Mouse (Mus musculus): ENCODE measurements at regions not wholly inside any gene's neighbourhood (a gene's known extent, or its start where the extent isn't known, plus 50 kb on each side); places are given as distances from the start of the nearest gene placed in this dataset.

- DNase-seq (ENCODE audit: extremely low spot score in 1 of 2, low spot score in 2 of 2) = no peak
- no peak overlapping the region for H3K27ac ChIP-seq
- H3K4me3 ChIP-seq = no peak overlapping the region
- intact Hi-C loops (cut with DNase I) = no loop called here
- no peak for TF ChIP-seq CTCF (IDR thresholded peaks at IDR 0.05)
Observed at GRCm38 (mm10) chr2:148549618-148550017, 106.3 kb upstream of the Cd93 start.

- TF ChIP-seq CTCF (IDR thresholded peaks at IDR 0.05) = no peak
- intact Hi-C loops (cut with DNase I) = no loop called here
- no peak for DNase-seq (ENCODE audit: extremely low spot score in 1 of 2, low spot score in 2 of 2)
- Histone ChIP-seq H3K4me3 (no peak overlapping the region), H3K27ac (no peak overlapping the region)
Observed at GRCm38 (mm10) chr2:148542340-148542739, 99.0 kb upstream of the Cd93 start.

GRCm38 (mm10) chr2:148537914-148538510 lies 94.6 kb upstream of the Cd93 start:
- Histone ChIP-seq H3K27ac (peak overlapping the region; percentile 66), H3K4me3 (no peak overlapping the region)
- TF ChIP-seq CTCF (IDR thresholded peaks at IDR 0.05) = no peak
- intact Hi-C loops (cut with DNase I) = loop anchor here (5.0 kb wide), 1 partner anchor 131 kb away; the partner anchor contains the start of gene Thbd
- no peak for DNase-seq (ENCODE audit: extremely low spot score in 1 of 2, low spot score in 2 of 2)

GRCm38 (mm10) chr2:148537251-148537650 lies 93.9 kb upstream of the Cd93 start:
- Histone ChIP-seq H3K27ac (no peak overlapping the region; the same call in 1 of the 2 replicates), H3K4me3 (no peak overlapping the region)
- TF ChIP-seq CTCF (IDR thresholded peaks at IDR 0.05) = no peak
- intact Hi-C loops (cut with DNase I) = loop anchor here (5.0 kb wide), 1 partner anchor 130 kb away; the partner anchor contains the start of gene Thbd
- DNase-seq (ENCODE audit: extremely low spot score in 1 of 2, low spot score in 2 of 2) = no peak

GRCm38 (mm10) chr2:148536608-148537007 lies 93.2 kb upstream of the Cd93 start:
- no peak overlapping the region for H3K27ac ChIP-seq
- TF ChIP-seq CTCF (IDR thresholded peaks at IDR 0.05) = no peak
- intact Hi-C loops (cut with DNase I) = loop anchor here (5.0 kb wide), 1 partner anchor 129 kb away; the partner anchor contains the start of gene Thbd
- H3K4me3 ChIP-seq = no peak overlapping the region
- DNase-seq (ENCODE audit: extremely low spot score in 1 of 2, low spot score in 2 of 2) = no peak

GRCm38 (mm10) chr2:148535562-148536180 lies 92.3 kb upstream of the Cd93 start:
- Histone ChIP-seq H3K27ac (no peak overlapping the region), H3K4me3 (no peak overlapping the region)
- peak; percentile 69 for TF ChIP-seq CTCF (IDR thresholded peaks at IDR 0.05)
- peak; percentile 32 to 36 for DNase-seq (ENCODE audit: extremely low spot score in 1 of 2, low spot score in 2 of 2)
- intact Hi-C loops (cut with DNase I) = loop anchor here (2.0 to 5.0 kb wide), 2 partner anchors 128 to 413 kb away; partner anchors contain the start of gene Thbd

- no peak for DNase-seq (ENCODE audit: extremely low spot score in 1 of 2, low spot score in 2 of 2)
- intact Hi-C loops (cut with DNase I) = no loop called here
- H3K27ac ChIP-seq = no peak overlapping the region
- no peak for TF ChIP-seq CTCF (IDR thresholded peaks at IDR 0.05)
- H3K4me3 ChIP-seq = no peak overlapping the region
Observed at GRCm38 (mm10) chr2:148532051-148532450, 88.7 kb upstream of the Cd93 start.

GRCm38 (mm10) chr2:148530546-148530945 lies 87.2 kb upstream of the Cd93 start:
- TF ChIP-seq CTCF (IDR thresholded peaks at IDR 0.05) = no peak
- DNase-seq (ENCODE audit: extremely low spot score in 1 of 2, low spot score in 2 of 2) = no peak
- intact Hi-C loops (cut with DNase I) = no loop called here
- H3K27ac ChIP-seq = no peak overlapping the region
- H3K4me3 ChIP-seq = no peak overlapping the region

GRCm38 (mm10) chr2:148529900-148530299 lies 86.5 kb upstream of the Cd93 start:
- no peak for TF ChIP-seq CTCF (IDR thresholded peaks at IDR 0.05)
- Histone ChIP-seq H3K27ac (no peak overlapping the region), H3K4me3 (no peak overlapping the region)
- intact Hi-C loops (cut with DNase I) = no loop called here
- DNase-seq (ENCODE audit: extremely low spot score in 1 of 2, low spot score in 2 of 2) = no peak

GRCm38 (mm10) chr2:148527755-148528154 lies 84.4 kb upstream of the Cd93 start:
- intact Hi-C loops (cut with DNase I) = no loop called here
- no peak overlapping the region for H3K27ac ChIP-seq
- no peak for DNase-seq (ENCODE audit: extremely low spot score in 1 of 2, low spot score in 2 of 2)
- H3K4me3 ChIP-seq = no peak overlapping the region
- no peak for TF ChIP-seq CTCF (IDR thresholded peaks at IDR 0.05)

- intact Hi-C loops (cut with DNase I) = no loop called here
- no peak overlapping the region for H3K4me3 ChIP-seq
- H3K27ac ChIP-seq = no peak overlapping the region
- no peak for TF ChIP-seq CTCF (IDR thresholded peaks at IDR 0.05)
- DNase-seq (ENCODE audit: extremely low spot score in 1 of 2, low spot score in 2 of 2) = no peak
Observed at GRCm38 (mm10) chr2:148525496-148525895, 82.1 kb upstream of the Cd93 start.

GRCm38 (mm10) chr2:148523401-148523800 lies 80.0 kb upstream of the Cd93 start:
- Histone ChIP-seq H3K27ac (no peak overlapping the region), H3K4me3 (no peak overlapping the region)
- TF ChIP-seq CTCF (IDR thresholded peaks at IDR 0.05) = no peak
- intact Hi-C loops (cut with DNase I) = no loop called here
- DNase-seq (ENCODE audit: extremely low spot score in 1 of 2, low spot score in 2 of 2) = no peak

GRCm38 (mm10) chr2:148522936-148523335 lies 79.6 kb upstream of the Cd93 start:
- DNase-seq (ENCODE audit: extremely low spot score in 1 of 2, low spot score in 2 of 2) = no peak
- no peak for TF ChIP-seq CTCF (IDR thresholded peaks at IDR 0.05)
- intact Hi-C loops (cut with DNase I) = no loop called here
- Histone ChIP-seq H3K27ac (no peak overlapping the region), H3K4me3 (no peak overlapping the region)

Data from left cerebral cortex, adult 2 months (tissue).